Mouse (Mus musculus): ENCODE results near the gene Thra.

GRCm38 (mm10) chr11:98715946-98716345 lies 24.5 kb upstream of the Thra start:
- TF ChIP-seq POLR2A (IDR thresholded peaks at IDR 0.05; ENCODE audit: low read depth, low read length) (no peak), CTCF (IDR thresholded peaks at IDR 0.05; ENCODE audit: extremely low read depth, insufficient read length, insufficient replicate concordance, low read depth, low read length) (no peak)

All from small intestine, adult 2 months (tissue).